Mouse (Mus musculus): Measurements from ENCODE around the gene Lmnb2.

Gene Lmnb2

GRCm38 (mm10) chr10:80929299-80930226 lies 11.5 kb upstream of the Lmnb2 start, which contains the start of gene Gadd45b:
Gene Gadd45b, plus strand, starts transcription at chr10:80930073.
- DNase-seq, result peak; percentile 97 to 99

- peak; percentile 75 to 89 for DNase-seq
These were observed 10.7 kb upstream of the Lmnb2 start for GRCm38 (mm10) chr10:80928586-80929298.

- DNase-seq, result no peak
These were observed 7.4 kb upstream of the Lmnb2 start for GRCm38 (mm10) chr10:80925472-80925871.

- DNase-seq, result no peak
These were observed 3.9 kb upstream of the Lmnb2 start for GRCm38 (mm10) chr10:80921923-80922322.

- no peak for DNase-seq
These were observed 688 bp downstream of the Lmnb2 start for GRCm38 (mm10) chr10:80917336-80917778.

- no peak for DNase-seq
These were observed 2.3 kb downstream of the Lmnb2 start for GRCm38 (mm10) chr10:80915736-80916135.

GRCm38 (mm10) chr10:80915260-80915659 lies 2.8 kb downstream of the Lmnb2 start:
- no peak for DNase-seq

- DNase-seq, result no peak
These were observed 3.8 kb downstream of the Lmnb2 start for GRCm38 (mm10) chr10:80914253-80914656.

- no peak for DNase-seq
These were observed 4.6 kb downstream of the Lmnb2 start for GRCm38 (mm10) chr10:80913364-80914011.

GRCm38 (mm10) chr10:80911891-80912290 lies 6.2 kb downstream of the Lmnb2 start:
- DNase-seq, result no peak

GRCm38 (mm10) chr10:80911354-80911753 lies 6.7 kb downstream of the Lmnb2 start:
- DNase-seq, result no peak

- no peak for DNase-seq
These were observed 8.5 kb downstream of the Lmnb2 start for GRCm38 (mm10) chr10:80909375-80910162.

- DNase-seq, result no peak
These were observed 13.3 kb downstream of the Lmnb2 start for GRCm38 (mm10) chr10:80904709-80905108.

- DNase-seq, result no peak
These were observed 13.9 kb downstream of the Lmnb2 start for GRCm38 (mm10) chr10:80904004-80904693.

- no peak for DNase-seq
These were observed 14.8 kb downstream of the Lmnb2 start for GRCm38 (mm10) chr10:80903282-80903681.

GRCm38 (mm10) chr10:80902273-80902940 lies 15.6 kb downstream of the Lmnb2 start:
- no peak for DNase-seq

- DNase-seq, result peak in 1 of 2 experiments; percentile 19
These were observed 16.4 kb downstream of the Lmnb2 start for GRCm38 (mm10) chr10:80901409-80902272.

GRCm38 (mm10) chr10:80900318-80901247 lies 17.5 kb downstream of the Lmnb2 start, which contains the start of gene Timm13:
Gene Timm13, minus strand, starts transcription at chr10:80900969.
- DNase-seq, result peak; percentile 91 to 96

All from spleen, adult 18-20 months (tissue).